Mouse (Mus musculus): ENCODE data around the gene Olfr1178.

The Olfr1178 gene

DNA sequence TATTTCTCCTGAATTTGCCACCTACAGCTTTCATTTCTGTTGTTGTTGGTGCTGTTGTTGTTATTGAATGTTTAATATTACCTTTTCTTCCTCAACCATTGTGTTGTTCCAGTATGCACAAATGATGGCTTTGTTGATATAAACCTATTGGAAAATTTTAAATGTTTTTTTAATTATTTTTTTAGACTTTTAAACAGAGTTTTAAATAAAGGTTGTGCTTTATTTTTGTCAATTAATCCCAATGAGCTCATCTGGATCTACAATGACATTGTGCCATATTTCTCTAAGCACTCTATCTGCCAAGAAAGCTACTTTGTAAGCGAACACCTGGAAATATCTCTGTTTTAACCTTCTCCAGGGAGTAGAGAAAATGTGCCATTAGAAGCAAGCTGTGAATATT lies at the start of gene Olfr1178:
TSS of gene Olfr1178 (plus strand) at position 301 of the 400 bp plus-strand sequence.
- no peak for ATAC-seq (ENCODE audit: low TSS enrichment)

DNA sequence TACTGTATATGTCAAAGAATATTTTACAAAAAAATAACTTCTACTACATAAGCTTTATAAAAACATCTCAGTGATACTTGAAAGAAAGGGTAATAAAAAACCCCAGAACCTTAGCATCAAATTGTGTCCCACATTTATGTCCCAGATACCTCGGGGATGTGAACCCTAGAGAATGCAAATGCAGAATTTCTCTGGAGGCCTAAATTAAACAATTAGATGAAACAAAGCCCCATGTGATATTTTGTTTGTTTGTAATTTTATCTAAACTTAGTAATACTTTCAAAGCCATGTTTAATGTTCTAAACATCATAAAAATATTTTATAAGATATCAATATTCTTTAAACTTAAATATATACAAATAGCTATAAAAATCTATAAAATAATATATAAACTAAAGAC lies 40.5 kb upstream of the Olfr1178 start, which contains the start of gene Olfr1177-ps:
TSS of gene Olfr1177-ps (minus strand) at position 101 of the 400 bp plus-strand sequence.
- no peak for ATAC-seq (ENCODE audit: low TSS enrichment)

GRCm38 (mm10) chr2:88356304-88356703 lies 30.6 kb upstream of the Olfr1178 start:
- peak; percentile 77 for ATAC-seq (ENCODE audit: low TSS enrichment)

- no peak for ATAC-seq (ENCODE audit: low TSS enrichment)
These were observed 19.5 kb downstream of the Olfr1178 start, which contains the start of gene Olfr1179 for GRCm38 (mm10) chr2:88406353-88406752. Olfr1179 (minus strand) TSS chr2:88406453.

GRCm38 (mm10) chr2:88419051-88419450 lies 32.2 kb downstream of the Olfr1178 start, which contains the start of gene Olfr1180:
Olfr1180 (minus strand) TSS chr2:88419151.
- no peak for ATAC-seq (ENCODE audit: low TSS enrichment)

GRCm38 (mm10) chr2:88426071-88426470 lies 39.2 kb downstream of the Olfr1178 start, which contains the start of gene Olfr1181:
Olfr1181 (minus strand) TSS chr2:88426171.
- no peak for ATAC-seq (ENCODE audit: low TSS enrichment)

DNA sequence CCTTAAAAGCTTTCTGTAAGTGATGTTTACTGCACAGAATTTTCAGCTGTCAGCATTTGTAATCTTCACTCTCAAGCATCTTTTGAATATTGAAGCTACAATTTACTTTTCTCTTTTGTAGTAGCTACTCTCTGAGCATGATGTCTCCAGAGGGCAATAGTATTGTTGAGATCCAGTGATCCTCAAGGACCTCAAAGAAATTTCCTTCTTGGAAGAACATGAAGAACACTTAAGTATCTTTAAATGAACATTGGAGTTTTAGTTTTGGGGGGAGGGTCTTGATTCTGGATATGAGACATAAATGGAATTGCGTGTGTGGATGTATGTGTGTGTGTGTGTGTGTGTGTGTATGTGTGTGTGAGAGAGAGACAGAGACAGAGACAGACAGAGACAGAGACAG lies 62.2 kb downstream of the Olfr1178 start, which contains the start of gene Gm13757:
TSS of gene Gm13757 (minus strand) at position 101 of the 400 bp plus-strand sequence.
- no peak for ATAC-seq (ENCODE audit: low TSS enrichment)

Data from frontal cortex, adult (tissue).